Mouse (Mus musculus) embryonic facial prominence, embryonic 14.5 days (tissue): ENCODE data around the gene Spop. TPM values are rescaled to one million over a fixed set of nuclear protein-coding genes. Genes with fewer than 3 reads are reported as not detected.

ENCODE experiments used
- ATAC-seq: fragments of 200-750 bp; cut with Nextera tagmentation; 2 replicates; pipeline ENCODE4 v1.8.0; 2017; ENCODE audit warnings: low read depth, moderate number of reproducible peaks, moderate TSS enrichment
- DNase-seq: peaks from one replicate; pipeline ENCODE4 v3.0.0-alpha.2; 2015; ENCODE audit warnings: low spot score
- H3K27ac ChIP-seq: fragments of 300-500 bp; sonication (generic); replicated peaks from 2 replicates; pipeline ENCODE4 v1.5.1; 2014; ENCODE audit warnings: low read depth, mild to moderate bottlenecking, low read length, moderate library complexity
- H3K27me3 ChIP-seq: fragments of 300-500 bp; sonication (generic); replicated peaks from 2 replicates; pipeline ENCODE4 v1.6.1; 2014; ENCODE audit warnings: low read length; ENCODE audit not compliant: control insufficient read depth, insufficient read depth
- H3K36me3 ChIP-seq: fragments of 300-500 bp; sonication (generic); 2 replicates; pipeline ENCODE4 v1.6.1; 2014; ENCODE audit warnings: low read length, mixed read lengths; ENCODE audit not compliant: control insufficient read depth, insufficient read depth
- H3K4me1 ChIP-seq: fragments of 300-500 bp; sonication (generic); 2 replicates; pipeline ENCODE4 v1.6.1; 2014; ENCODE audit warnings: antibody characterized with exemption, low read length; ENCODE audit not compliant: control insufficient read depth, insufficient read depth
- H3K4me2 ChIP-seq: fragments of 300-500 bp; sonication (generic); 2 replicates; pipeline ENCODE4 v1.6.1; 2014; ENCODE audit warnings: low read depth, mild to moderate bottlenecking, low read length, moderate library complexity, mixed read lengths
- H3K4me3 ChIP-seq: fragments of 300-500 bp; sonication (generic); 2 replicates; pipeline ENCODE4 v1.5.1; 2014; ENCODE audit warnings: low read depth, mild to moderate bottlenecking, low read length
- H3K9ac ChIP-seq: fragments of 300-500 bp; sonication (generic); 2 replicates; pipeline ENCODE4 v1.6.1; 2014; ENCODE audit warnings: low read depth, mild to moderate bottlenecking, low read length, moderate library complexity, mixed read lengths
- H3K9me3 ChIP-seq: fragments of 300-500 bp; sonication (generic); 2 replicates; pipeline ENCODE4 v1.6.1; 2016; ENCODE audit warnings: low read length; ENCODE audit not compliant: control insufficient read depth
- WGBS: fragments of 180-500 bp; shearing (Covaris S2); extraction: QIAGEN DNeasy Blood & Tissue Kit; methylation state at CpG from one replicate; pipeline ENCODE4 v1.1.7; 2014; 5-methylcytosine and 5-hydroxymethylcytosine counted together
- polyA plus RNA-seq: library from polyadenylated mRNA; unstranded; fragments of >200 nt; fragmentation: Nextera tagmentation; extraction: Ambion mirVana; gene quantifications from 2 replicates; pipeline ENCODE4 v1.2.1, GENCODE M21; 2014

Gene Spop
- polyA plus RNA-seq, 1 experiment from 2014 or later = 98.3 TPM

DNA sequence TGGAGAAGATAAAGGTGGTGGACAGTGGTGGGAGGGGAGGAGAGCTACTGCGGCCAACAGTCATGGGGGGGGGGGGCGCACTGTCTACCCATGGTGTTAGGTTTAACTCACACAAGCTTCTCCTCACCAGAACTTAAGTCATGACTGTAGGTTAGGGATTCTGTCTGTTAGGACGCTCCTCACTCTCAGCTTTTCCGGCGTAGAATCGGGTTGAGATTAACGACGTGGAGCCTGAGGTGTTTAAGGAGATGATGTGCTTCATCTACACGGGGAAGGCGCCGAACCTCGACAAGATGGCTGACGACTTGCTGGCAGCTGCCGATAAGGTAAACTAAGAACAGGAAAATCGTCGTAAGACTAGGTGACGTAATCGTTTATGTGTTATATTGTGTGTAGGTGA lies 71.8 kb downstream of the Spop start:
- peaks cover 69% of the 10 kb centered on the region for H3K36me3 ChIP-seq
- DNase-seq (no peak), ATAC-seq (no peak)
- WGBS = 94% methylated on average over 18 of the region's 18 CpGs
- no peaks in the 10 kb centered on the region for H3K4me1 ChIP-seq
- no peak overlapping the region for H3K4me2 ChIP-seq
- H3K9me3 ChIP-seq = no peaks in the 10 kb centered on the region
- no peaks in the 10 kb centered on the region for H3K27me3 ChIP-seq
- H3K9ac ChIP-seq = no peak overlapping the region
- no peak overlapping the region for H3K27ac ChIP-seq
- H3K4me3 ChIP-seq = no peak overlapping the region

DNA sequence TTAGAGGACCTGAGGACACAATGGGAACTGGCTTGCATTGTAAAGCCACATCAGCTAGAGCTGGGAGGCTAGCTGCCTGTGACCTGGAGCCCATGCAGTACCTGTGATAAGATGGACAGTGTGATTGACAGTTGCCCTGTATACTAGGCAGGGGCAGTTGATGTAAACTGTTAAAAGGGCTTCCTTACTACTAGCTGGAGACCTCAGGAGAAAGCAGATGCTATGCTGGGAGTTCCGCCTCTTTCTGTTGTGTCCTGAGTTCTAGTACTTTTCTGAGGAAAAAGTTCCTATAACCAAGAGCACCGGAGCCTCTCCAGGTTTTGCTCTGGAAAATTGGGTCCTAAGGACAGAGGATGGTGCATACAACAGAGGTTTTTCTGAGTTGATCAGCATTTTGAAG lies 73.4 kb downstream of the Spop start:
- no peak overlapping the region for H3K9ac ChIP-seq
- H3K4me2 ChIP-seq = no peak overlapping the region
- no peaks in the 10 kb centered on the region for H3K27me3 ChIP-seq
- no peak overlapping the region for H3K4me3 ChIP-seq
- H3K27ac ChIP-seq = no peak overlapping the region
- peaks cover 81% of the 10 kb centered on the region for H3K36me3 ChIP-seq
- ATAC-seq = no peak
- WGBS = 93% methylated on average over 2 of the region's 2 CpGs
- DNase-seq = no peak
- H3K4me1 ChIP-seq = no peaks in the 10 kb centered on the region
- H3K9me3 ChIP-seq = no peaks in the 10 kb centered on the region

DNA sequence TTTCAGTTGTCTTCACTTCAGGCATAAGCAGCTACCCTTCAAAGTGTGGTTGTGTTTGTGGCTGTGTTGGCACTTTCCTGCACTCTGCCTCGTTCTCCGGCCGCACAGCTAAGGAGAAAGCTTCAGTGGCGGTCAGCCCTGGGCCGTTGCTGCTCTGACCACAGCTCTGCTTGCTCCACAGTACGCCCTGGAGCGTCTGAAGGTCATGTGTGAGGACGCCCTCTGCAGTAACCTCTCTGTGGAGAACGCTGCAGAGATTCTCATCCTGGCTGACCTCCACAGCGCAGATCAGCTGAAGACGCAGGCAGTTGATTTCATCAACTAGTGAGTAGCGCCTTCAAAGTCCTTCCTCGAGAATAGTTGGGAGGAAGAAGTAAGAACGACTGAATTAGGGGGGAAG lies 76.2 kb downstream of the Spop start:
- Histone ChIP-seq H3K9ac (no peak overlapping the region), H3K4me3 (no peak overlapping the region), H3K4me2 (no peak overlapping the region), H3K27ac (no peak overlapping the region), H3K9me3 (no peaks in the 10 kb centered on the region), H3K27me3 (no peaks in the 10 kb centered on the region), H3K36me3 (peaks cover 88% of the 10 kb centered on the region), H3K4me1 (no peaks in the 10 kb centered on the region)
- ATAC-seq = no peak
- whole genome bisulfite sequencing = 70% methylated on average over 14 of the region's 14 CpGs
- no peak for DNase-seq

DNA sequence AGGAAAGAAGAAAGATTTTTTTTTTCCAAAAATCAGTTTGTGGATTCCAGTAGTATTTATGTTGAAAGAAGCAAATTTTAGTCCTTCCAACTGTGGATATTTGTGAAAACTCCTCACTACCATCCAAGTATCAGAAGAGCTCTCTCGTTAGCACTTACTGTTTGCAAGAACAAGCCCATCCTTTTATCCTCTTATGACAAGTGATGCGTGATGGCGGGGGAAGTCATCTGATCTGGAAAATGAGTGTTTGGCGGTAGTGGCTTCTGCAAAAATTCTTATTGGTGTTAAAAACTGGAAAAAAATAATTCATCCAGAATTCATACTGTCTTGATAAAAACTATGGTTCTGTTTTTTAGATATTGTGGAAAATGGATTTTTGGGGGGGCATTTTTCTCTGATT lies 78.4 kb downstream of the Spop start:
- Histone ChIP-seq H3K4me3 (no peak overlapping the region), H3K27me3 (no peaks in the 10 kb centered on the region), H3K4me1 (no peaks in the 10 kb centered on the region), H3K9ac (no peak overlapping the region), H3K27ac (no peak overlapping the region), H3K36me3 (peaks cover 72% of the 10 kb centered on the region), H3K4me2 (no peak overlapping the region), H3K9me3 (no peaks in the 10 kb centered on the region)
- ATAC-seq = no peak
- DNase-seq = no peak
- 72% methylated on average over 4 of the region's 4 CpGs for WGBS

DNA sequence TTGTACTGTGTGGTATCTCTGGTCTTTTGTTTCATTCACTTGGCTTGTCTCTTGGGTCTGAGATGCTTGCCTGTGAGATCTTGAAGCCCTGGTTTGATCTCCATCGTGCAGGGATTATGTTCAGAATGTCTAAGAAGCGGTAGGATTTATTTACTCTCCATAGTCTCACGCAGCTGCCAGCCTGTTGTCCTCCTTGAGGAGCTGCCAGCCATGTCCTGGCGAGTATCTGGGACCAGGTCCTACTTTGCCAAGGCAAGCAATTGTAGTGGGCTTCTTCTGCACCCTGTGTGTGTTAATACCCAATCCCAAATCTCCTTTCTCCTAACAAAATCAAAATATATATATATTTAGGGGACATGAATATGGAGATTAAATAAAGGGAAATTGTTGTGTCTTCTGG lies 79.1 kb downstream of the Spop start:
- Histone ChIP-seq H3K4me3 (no peak overlapping the region), H3K4me1 (no peaks in the 10 kb centered on the region), H3K4me2 (no peak overlapping the region), H3K27ac (no peak overlapping the region), H3K36me3 (peaks cover 69% of the 10 kb centered on the region), H3K27me3 (no peaks in the 10 kb centered on the region), H3K9ac (no peak overlapping the region), H3K9me3 (no peaks in the 10 kb centered on the region)
- ATAC-seq (no peak), DNase-seq (no peak)
- WGBS = 81% methylated on average over 4 of the region's 4 CpGs

DNA sequence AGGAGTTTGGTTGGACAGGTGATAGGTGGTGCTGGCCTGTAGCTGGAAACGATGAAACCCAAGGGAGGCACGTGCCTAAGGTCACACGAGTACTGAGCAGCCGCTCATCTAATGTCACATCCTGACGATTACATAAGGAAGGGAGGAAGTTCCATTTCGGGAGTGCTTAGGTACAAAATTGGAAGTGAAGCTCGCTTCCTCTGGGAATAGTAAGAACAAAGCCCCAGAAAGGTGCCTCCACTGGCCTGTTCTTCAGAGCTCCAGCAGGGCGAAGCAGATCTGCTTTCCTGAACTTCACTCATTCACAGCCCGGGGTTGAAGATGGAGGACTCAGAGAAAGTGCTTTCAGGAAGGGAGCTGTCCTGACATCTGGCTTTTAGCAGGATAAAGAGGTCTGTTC lies 80.1 kb downstream of the Spop start:
- no peak overlapping the region for H3K4me3 ChIP-seq
- no peaks in the 10 kb centered on the region for H3K4me1 ChIP-seq
- no peaks in the 10 kb centered on the region for H3K27me3 ChIP-seq
- H3K4me2 ChIP-seq = no peak overlapping the region
- H3K36me3 ChIP-seq = peaks cover 63% of the 10 kb centered on the region
- 77% methylated on average over 9 of the region's 9 CpGs for WGBS
- no peak overlapping the region for H3K27ac ChIP-seq
- ATAC-seq (no peak), DNase-seq (no peak)
- H3K9me3 ChIP-seq = no peaks in the 10 kb centered on the region
- H3K9ac ChIP-seq = no peak overlapping the region

DNA sequence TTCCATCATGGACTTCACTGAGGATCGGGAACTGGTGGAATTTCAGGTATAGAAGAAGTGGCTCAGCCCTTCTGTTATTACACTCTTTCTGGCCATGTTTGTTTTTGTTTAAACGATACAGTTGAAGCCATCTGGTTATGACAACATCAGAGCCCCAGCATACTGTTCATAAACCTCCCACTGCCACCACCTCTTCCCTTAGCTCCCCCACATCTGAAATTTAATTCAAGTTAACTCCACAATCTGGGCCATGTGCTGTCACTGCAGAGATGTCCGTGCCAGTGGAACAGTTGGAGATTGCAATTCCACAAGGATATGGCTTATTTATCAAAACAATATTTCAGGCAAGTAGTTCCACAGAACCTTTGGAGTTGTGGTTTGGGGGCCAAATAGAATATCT lies 80.5 kb downstream of the Spop start:
- no peaks in the 10 kb centered on the region for H3K9me3 ChIP-seq
- no peak overlapping the region for H3K27ac ChIP-seq
- no peak overlapping the region for H3K4me3 ChIP-seq
- no peak overlapping the region for H3K4me2 ChIP-seq
- H3K9ac ChIP-seq = no peak overlapping the region
- H3K4me1 ChIP-seq = no peaks in the 10 kb centered on the region
- WGBS = 69% methylated on average over 3 of the region's 3 CpGs
- no peak for ATAC-seq
- no peaks in the 10 kb centered on the region for H3K27me3 ChIP-seq
- DNase-seq = no peak
- H3K36me3 ChIP-seq = peaks cover 59% of the 10 kb centered on the region

DNA sequence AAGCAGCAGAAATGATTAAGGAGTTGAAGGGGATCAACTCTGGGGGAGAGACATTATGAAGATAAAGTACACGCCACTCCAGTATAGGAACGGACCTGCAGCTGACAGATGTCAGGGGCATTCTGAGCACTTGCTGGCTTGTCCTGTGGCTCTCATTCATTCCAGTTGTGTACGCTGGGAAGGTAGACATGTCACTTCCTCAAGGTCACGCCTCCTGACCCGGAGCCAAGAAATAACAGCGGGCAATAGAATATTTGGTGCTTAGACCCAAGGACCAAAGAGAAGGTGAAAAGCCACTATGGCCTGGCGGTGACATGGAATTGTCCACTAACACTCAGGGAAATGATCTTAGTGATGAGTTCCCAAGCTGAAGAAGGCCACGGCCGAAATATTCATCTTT lies 82.0 kb downstream of the Spop start:
- Histone ChIP-seq H3K9ac (no peak overlapping the region), H3K27me3 (no peaks in the 10 kb centered on the region), H3K4me3 (no peak overlapping the region), H3K36me3 (peaks cover 46% of the 10 kb centered on the region), H3K27ac (no peak overlapping the region), H3K9me3 (no peaks in the 10 kb centered on the region), H3K4me1 (no peaks in the 10 kb centered on the region), H3K4me2 (no peak overlapping the region)
- WGBS = 89% methylated on average over 9 of the region's 9 CpGs
- DNase-seq (no peak), ATAC-seq (no peak)

DNA sequence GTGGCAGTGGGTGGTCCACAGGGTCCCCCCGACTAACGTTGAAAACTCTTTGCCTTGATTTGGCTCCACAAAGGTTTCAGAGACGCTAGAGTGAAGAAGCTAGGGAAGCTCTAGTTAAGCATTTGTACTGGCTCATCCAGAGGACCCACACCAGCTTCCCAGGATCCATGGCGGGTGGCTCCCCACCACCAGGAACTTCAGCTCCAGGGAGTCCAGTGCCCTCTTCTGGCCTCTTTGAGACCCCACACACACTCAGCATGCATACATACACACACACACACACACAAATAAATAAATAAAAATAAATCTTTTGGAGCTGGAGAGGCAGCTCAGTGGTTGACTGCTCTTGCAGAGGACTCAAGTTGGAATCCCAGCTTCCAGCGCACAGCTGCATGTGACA lies 84.0 kb downstream of the Spop start:
- ATAC-seq (no peak), DNase-seq (no peak)
- Histone ChIP-seq H3K4me3 (no peak overlapping the region), H3K4me1 (no peaks in the 10 kb centered on the region), H3K27ac (no peak overlapping the region), H3K36me3 (peaks cover 27% of the 10 kb centered on the region), H3K9me3 (no peaks in the 10 kb centered on the region), H3K4me2 (no peak overlapping the region), H3K27me3 (no peaks in the 10 kb centered on the region), H3K9ac (no peak overlapping the region)
- WGBS = 87% methylated on average over 5 of the region's 5 CpGs
